Mouse (Mus musculus) bone marrow macrophage, adult 2 months (primary cell): Measurements from ENCODE around the gene Hnrnpa3.

Experiments used
- CTCF ChIP-seq: IDR thresholded peaks from 2 replicates; pipeline ENCODE4 v1.5.1; 2012; ENCODE audit warnings: low read depth, mild to moderate bottlenecking, low read length, moderate library complexity
- POLR2A ChIP-seq: IDR thresholded peaks from 2 replicates; pipeline ENCODE4 v1.6.1; 2012; ENCODE audit warnings: mild to moderate bottlenecking, low read depth, low read length, borderline replicate concordance

GRCm38 (mm10) chr2:75687040-75687749 lies 28.1 kb downstream of the Hnrnpa3 start:
- TF ChIP-seq CTCF (no peak), POLR2A (no peak)
